Mouse (Mus musculus) kidney, adult 2 months (tissue): ENCODE data around the gene March10.

Source experiments
- CTCF ChIP-seq: fragments of 200-500 bp; conservative IDR thresholded peaks from 2 replicates; pipeline ENCODE4 v1.5.1; 2011; ENCODE audit warnings: low read depth, mild to moderate bottlenecking, control low read depth, low read length, moderate library complexity, mixed read lengths; ENCODE audit not compliant: insufficient read depth, insufficient read length
- POLR2A ChIP-seq: fragments of 200-500 bp; IDR thresholded peaks from one replicate; pipeline ENCODE4 v1.6.1; 2011; ENCODE audit warnings: low read depth, low read length, control low read depth

- TF ChIP-seq POLR2A (no peak), CTCF (no peak)
Observed at GRCm38 (mm10) chr11:105375821-105376235, 80.7 kb downstream of the March10 start.
